Comparison of ENCODE assay signal across 32 mouse cellular contexts in genomic region chr19:46236658-46237057, GRCm38 (mm10).
DNase-seq lines count a peak whose midpoint lies in the region; ATAC-seq lines count a peak whose summit lies in the region.
"Had no signal": no experiment of that assay in that cellular context is flagged by ENCODE, and none has a peak within 500 bp of the region (broad histone marks: within the 10 kb centered on the region; RNA-seq: fewer than 3 reads in every experiment).

No protein-coding gene starts in this region.

- intact Hi-C loops in heart, postnatal 14 days (cut with DNase I): no loop called here
- intact Hi-C loops in left cerebral cortex, postnatal 36 days (cut with DNase I): no loop called here

- H3K9me3 ChIP-seq in heart, embryonic 14.5 days (ENCODE audit: control insufficient read depth, low read length): no peaks in the 10 kb centered on the region
- H3K9me3 ChIP-seq: embryonic facial prominence, embryonic 13.5 days; forebrain, embryonic 10.5 days; forebrain, embryonic 15.5 days; hindbrain, embryonic 12.5 days; intestine, embryonic 15.5 days; limb, embryonic 13.5 days; midbrain, embryonic 15.5 days; neural tube, embryonic 15.5 days had no signal

- ATAC-seq in heart, embryonic 14.5 days (ENCODE audit: insufficient number of reproducible peaks, insufficient read depth, low FRiP score, low read depth): no peak
- ATAC-seq: forebrain, embryonic 15.5 days; hindbrain, postnatal 0 days; intestine, embryonic 15.5 days; midbrain, embryonic 15.5 days had no signal

- peak; percentile 60 for DNase-seq in heart, adult 11 months
- DNase-seq in heart, adult 18-20 months: no peak
- DNase-seq in heart, postnatal 14 days: no peak
- DNase-seq in lung, postnatal 10 days: peak; percentile 6
- DNase-seq in lung, adult 18-20 months: no peak
- DNase-seq in retina, embryonic 14.5 days (ENCODE audit: low spot score): peak; percentile 26
- no peak for DNase-seq in left cerebral cortex, postnatal 36 days (ENCODE audit: low spot score in 2 of 2)
- DNase-seq: adrenal gland, postnatal 14 days; cerebellum, adult 11 months; cerebellum, adult 9-10 months; cerebellum, postnatal 36 days; kidney, adult 2 months; kidney, postnatal 36 days; right cerebral cortex, adult 18-20 months; spleen, adult 18-20 months; thymus, adult 18-20 months; thymus, postnatal 25 days had no signal

- H3K9ac ChIP-seq in heart, embryonic 14.5 days (ENCODE audit: low read length): no peak overlapping the region
- H3K9ac ChIP-seq: embryonic facial prominence, embryonic 13.5 days; forebrain, embryonic 15.5 days; hindbrain, embryonic 12.5 days; intestine, embryonic 15.5 days; limb, embryonic 13.5 days; midbrain, embryonic 15.5 days; neural tube, embryonic 15.5 days had no signal

- H3K4me3 ChIP-seq in heart, embryonic 14.5 days (ENCODE audit: control insufficient read depth in 1 of 2, insufficient read depth in 1 of 2, low read depth in 1 of 2, low read length in 2 of 2): no peak overlapping the region
- H3K4me3 ChIP-seq: embryonic facial prominence, embryonic 13.5 days; forebrain, embryonic 10.5 days; forebrain, embryonic 15.5 days; hindbrain, embryonic 12.5 days; intestine, embryonic 15.5 days; layer of hippocampus, adult 2 months; left cerebral cortex, adult 2 months; limb, embryonic 13.5 days; midbrain, embryonic 15.5 days; neural tube, embryonic 15.5 days had no signal

- H3K36me3 ChIP-seq in heart, embryonic 14.5 days (ENCODE audit: control insufficient read depth, insufficient read depth, low read length): no peaks in the 10 kb centered on the region; the same call in 1 of the 2 replicates
- H3K36me3 ChIP-seq: forebrain, embryonic 15.5 days; hindbrain, embryonic 12.5 days; intestine, embryonic 15.5 days; midbrain, embryonic 15.5 days; neural tube, embryonic 15.5 days had no signal

- H3K4me2 ChIP-seq in heart, embryonic 14.5 days (ENCODE audit: low read length): 0 out of 2 replicates have a peak overlapping the region, but pooled peaks have one; percentile 11
- H3K4me2 ChIP-seq: embryonic facial prominence, embryonic 13.5 days; forebrain, embryonic 15.5 days; hindbrain, embryonic 12.5 days; intestine, embryonic 15.5 days; limb, embryonic 13.5 days; liver, embryonic 11.5 days; midbrain, embryonic 15.5 days; neural tube, embryonic 15.5 days had no signal

- H3K27me3 ChIP-seq in heart, embryonic 14.5 days (ENCODE audit: control insufficient read depth, insufficient read depth, low read length): no peaks in the 10 kb centered on the region
- H3K27me3 ChIP-seq: embryonic facial prominence, embryonic 13.5 days; forebrain, embryonic 15.5 days; hindbrain, embryonic 12.5 days; intestine, embryonic 15.5 days; limb, embryonic 13.5 days; midbrain, embryonic 15.5 days; neural tube, embryonic 15.5 days had no signal

- H3K4me1 ChIP-seq in heart, embryonic 14.5 days (ENCODE audit: control insufficient read depth in 2 of 2, insufficient read depth in 2 of 2, low read length in 2 of 2): peaks cover 7 to 18% of the 10 kb centered on the region in 2 experiments
- H3K4me1 ChIP-seq: forebrain, embryonic 15.5 days; hindbrain, embryonic 12.5 days; intestine, embryonic 15.5 days; midbrain, embryonic 15.5 days; neural tube, embryonic 15.5 days had no signal

- peak overlapping the region; percentile 61 to 77 for H3K27ac ChIP-seq in heart, embryonic 14.5 days (replicated peaks in 1 of 2; ENCODE audit: control insufficient read depth in 1 of 2, insufficient read depth in 1 of 2, low read depth in 2 of 2, low read length in 2 of 2)
- H3K27ac ChIP-seq: embryonic facial prominence, embryonic 13.5 days; forebrain, embryonic 10.5 days; forebrain, embryonic 15.5 days; hindbrain, embryonic 12.5 days; hindbrain, postnatal 0 days; intestine, embryonic 15.5 days; layer of hippocampus, adult 2 months; left cerebral cortex, adult 2 months; limb, embryonic 13.5 days; macrophage; midbrain, embryonic 15.5 days; neural tube, embryonic 15.5 days; stomach, postnatal 0 days had no signal

- WGBS in heart, embryonic 14.5 days: 8% methylated on average over 5 of the region's 5 CpGs

Comparison
In these comparisons a context has a peak if more than half of its experiments do, and no peak if none do; other contexts are left out.
1. DNase-seq: peak in heart, adult 11 months (single experiment), lung, postnatal 10 days (single experiment) and retina, embryonic 14.5 days (single experiment); none in heart, adult 18-20 months (0 of 2), heart, postnatal 14 days (0 of 2), lung, adult 18-20 months (0 of 2) and left cerebral cortex, postnatal 36 days (0 of 2).